Mouse (Mus musculus) midbrain, embryonic 16.5 days (tissue): ENCODE data around the gene Ms4a6c. TPM values are rescaled to one million over a fixed set of nuclear protein-coding genes. Genes with fewer than 3 reads are reported as not detected.
"Not testable (repeated sequence)": the region's sequence is repeated elsewhere in the genome, so short reads cannot be mapped to it uniquely, and the experiment has no call there.

Source experiments
- ATAC-seq: fragments of 200-750 bp; cut with Nextera tagmentation; 2 replicates; pipeline ENCODE4 v1.8.0; 2017; ENCODE audit warnings: moderate TSS enrichment
- H3K27ac ChIP-seq: fragments of 300-500 bp; sonication (generic); 2 replicates; pipeline ENCODE4 v1.5.1; 2014; ENCODE audit warnings: mild to moderate bottlenecking, low read length, mixed read lengths
- H3K27me3 ChIP-seq: fragments of 300-500 bp; sonication (generic); 2 replicates; pipeline ENCODE4 v1.6.1; 2014; ENCODE audit warnings: low read depth, low read length, mixed read lengths; ENCODE audit not compliant: control insufficient read depth, insufficient read depth
- H3K36me3 ChIP-seq: fragments of 300-500 bp; sonication (generic); 2 replicates; pipeline ENCODE4 v1.6.1; 2014; ENCODE audit warnings: mild to moderate bottlenecking, low read length, moderate library complexity, mixed read lengths; ENCODE audit not compliant: control insufficient read depth, insufficient read depth
- H3K4me1 ChIP-seq: fragments of 300-500 bp; sonication (generic); 2 replicates; pipeline ENCODE4 v1.6.1; 2014; ENCODE audit warnings: mild to moderate bottlenecking, low read length, mixed read lengths; ENCODE audit not compliant: control insufficient read depth, insufficient read depth
- H3K4me2 ChIP-seq: fragments of 300-500 bp; sonication (generic); 2 replicates; pipeline ENCODE4 v1.6.1; 2014; ENCODE audit warnings: mild to moderate bottlenecking, low read length, mixed read lengths
- H3K4me3 ChIP-seq: fragments of 300-500 bp; sonication (generic); 2 replicates; pipeline ENCODE4 v1.5.1; 2014; ENCODE audit warnings: low read depth, mild to moderate bottlenecking, low read length, moderate library complexity, mixed read lengths
- H3K9ac ChIP-seq: fragments of 300-500 bp; sonication (generic); 2 replicates; pipeline ENCODE4 v1.6.1; 2014; ENCODE audit warnings: low read depth, low read length, mixed read lengths
- H3K9me3 ChIP-seq: fragments of 300-500 bp; sonication (generic); replicated peaks from 2 replicates; pipeline ENCODE4 v1.6.1; 2014; ENCODE audit warnings: mild to moderate bottlenecking, low read length, mixed read lengths; ENCODE audit not compliant: control insufficient read depth, poor library complexity, severe bottlenecking
- WGBS: fragments of 180-500 bp; shearing (Covaris S2); extraction: QIAGEN DNeasy Blood & Tissue Kit; methylation state at CpG from one replicate; pipeline ENCODE4 v1.1.7; 2014; 5-methylcytosine and 5-hydroxymethylcytosine counted together
- polyA plus RNA-seq: library from polyadenylated mRNA; unstranded; fragments of >200 nt; fragmentation: Nextera tagmentation; extraction: Ambion mirVana; gene quantifications from 2 replicates; pipeline ENCODE4 v1.2.1, GENCODE M21; 2015

The Ms4a6c gene
- 1.9 and 2.0 TPM in 2 replicates for polyA plus RNA-seq

GRCm38 (mm10) chr19:11469215-11469614, at the start of gene Ms4a6c:
Gene Ms4a6c, plus strand, starts transcription at chr19:11469366.
- ATAC-seq, result not testable (repeated sequence)
- WGBS, result 87% methylated on average over 4 of the region's 4 CpGs

DNA sequence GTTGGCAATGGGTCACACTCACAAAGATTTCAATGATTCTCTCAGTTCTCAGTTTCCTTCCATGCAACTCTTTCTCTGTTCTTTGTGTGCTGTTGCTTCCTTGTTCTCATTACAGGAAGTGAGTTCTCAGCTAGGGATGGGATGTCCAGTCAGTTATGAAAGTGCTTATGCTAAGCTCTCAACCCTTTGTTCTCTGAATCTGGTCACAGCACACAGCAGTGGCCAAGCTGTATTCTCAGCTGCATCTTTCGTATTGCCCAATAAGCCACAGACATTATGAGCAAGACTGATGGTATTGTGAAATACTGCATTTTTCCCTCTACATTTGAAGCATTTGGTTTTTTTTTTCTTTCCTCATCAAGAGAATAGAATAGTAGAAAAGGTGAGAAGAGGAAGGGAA, 38.0 kb upstream of the Ms4a6c start:
- not testable (repeated sequence) for ATAC-seq, H3K9me3 ChIP-seq, H3K4me1 ChIP-seq, H3K9ac ChIP-seq, H3K27me3 ChIP-seq, H3K27ac ChIP-seq, H3K4me2 ChIP-seq, H3K4me3 ChIP-seq, H3K36me3 ChIP-seq
- WGBS, result 85% methylated on average over 1 of the region's 1 CpGs

More at GRCm38 (mm10) chr19:11469215-11469614, at the start of gene Ms4a6c:
- not testable (repeated sequence) for H3K4me1 ChIP-seq, H3K27me3 ChIP-seq, H3K9ac ChIP-seq, H3K9me3 ChIP-seq, H3K27ac ChIP-seq, H3K4me3 ChIP-seq, H3K4me2 ChIP-seq, H3K36me3 ChIP-seq

DNA sequence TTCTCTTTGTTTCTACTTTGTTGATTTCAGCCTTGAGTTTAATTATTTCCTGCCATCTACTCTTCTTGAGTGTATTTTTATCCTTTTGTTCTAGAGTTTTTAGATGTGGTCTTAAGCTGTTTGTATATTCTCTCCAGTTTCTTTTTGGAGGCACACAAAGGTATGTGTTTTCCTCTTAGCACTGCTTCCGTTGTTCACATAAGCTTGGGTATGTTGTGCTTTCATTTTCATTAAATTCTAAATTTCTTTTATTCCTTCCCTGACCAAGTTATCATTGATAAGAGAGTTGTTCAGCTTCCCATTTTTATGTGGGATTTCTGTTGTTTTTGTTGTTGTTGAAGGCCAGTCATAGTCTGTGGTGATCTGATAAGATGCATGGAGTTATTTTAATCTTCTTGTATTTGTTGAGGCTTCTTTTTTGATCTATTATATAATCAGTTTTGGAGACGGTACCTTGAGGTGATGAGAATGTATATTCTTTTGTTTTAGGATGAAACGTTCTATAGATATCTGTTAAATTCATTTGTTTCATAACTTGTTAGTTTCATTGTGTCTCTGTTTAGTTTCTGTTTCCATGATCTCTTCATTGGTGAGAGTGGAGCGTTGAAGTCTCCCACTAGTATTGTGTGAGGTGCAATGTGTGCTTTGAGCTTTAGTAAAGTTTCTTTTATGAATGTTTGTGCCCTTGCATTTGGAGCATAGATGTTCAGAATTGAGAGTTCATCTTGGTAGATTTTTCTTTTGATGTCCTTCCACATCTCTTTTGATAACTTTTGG, 33.9 kb upstream of the Ms4a6c start:
- Histone ChIP-seq H3K27me3 (no peaks in the 10 kb centered on the region), H3K9ac (no peak overlapping the region), H3K36me3 (no peaks in the 10 kb centered on the region), H3K27ac (no peak overlapping the region), H3K4me2 (no peak overlapping the region), H3K4me1 (no peaks in the 10 kb centered on the region), H3K4me3 (no peak overlapping the region), H3K9me3 (no peaks in the 10 kb centered on the region)
- no peak for ATAC-seq
- WGBS, result 83% methylated on average over 4 of the region's 4 CpGs

DNA sequence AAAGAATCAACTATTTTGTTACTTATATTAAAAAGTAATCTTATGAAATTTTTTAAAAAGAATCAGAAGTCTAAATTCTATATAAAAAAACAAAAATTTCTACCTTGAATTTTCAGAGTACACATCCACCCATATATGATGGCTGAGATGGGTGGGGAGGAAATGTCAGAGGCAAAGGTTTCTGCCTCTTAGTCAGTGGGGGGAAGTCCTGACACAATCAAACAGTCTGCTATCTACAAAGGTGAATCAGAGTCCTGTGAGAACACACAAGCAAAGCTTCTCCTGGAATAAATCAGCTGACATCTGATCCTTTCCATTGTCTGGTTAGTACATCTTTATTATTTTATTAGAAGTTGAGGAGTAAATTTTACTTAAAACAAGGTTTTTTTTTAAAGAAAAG, 25.8 kb upstream of the Ms4a6c start, which contains the start of gene Ms4a4b:
Ms4a4b (plus strand) TSS at position 216 of the 400 bp plus-strand sequence.
- ATAC-seq, result no peak
- H3K9me3 ChIP-seq, result no peaks in the 10 kb centered on the region
- no peak within 1 kb of the TSS for H3K9ac ChIP-seq
- no peak within 1 kb of the TSS for H3K4me3 ChIP-seq
- H3K27me3 ChIP-seq, result no peaks in the 10 kb centered on the region
- no peaks in the 10 kb centered on the region for H3K4me1 ChIP-seq
- H3K36me3 ChIP-seq, result no peaks in the 10 kb centered on the region
- H3K4me2 ChIP-seq, result no peak within 1 kb of the TSS
- no peak within 1 kb of the TSS for H3K27ac ChIP-seq

DNA sequence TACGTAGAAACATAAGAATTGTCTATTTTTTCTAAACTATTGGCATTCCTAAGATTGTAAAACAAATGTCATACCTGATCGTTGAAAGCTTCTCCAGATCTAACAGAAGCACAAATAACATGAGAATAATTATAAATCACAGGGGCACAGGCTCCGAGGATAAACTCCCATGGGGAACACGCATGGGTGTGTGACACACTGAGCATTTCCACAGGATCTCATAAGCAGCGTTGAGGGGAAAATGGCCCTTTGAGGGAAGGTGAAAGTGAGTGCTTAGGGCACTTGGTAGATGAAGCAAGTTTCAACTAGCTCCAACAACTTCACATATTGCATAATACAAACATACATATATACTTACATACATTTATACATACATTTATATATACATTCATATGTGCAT, 25.2 kb upstream of the Ms4a6c start:
- H3K36me3 ChIP-seq, result no peaks in the 10 kb centered on the region
- no peak overlapping the region for H3K4me3 ChIP-seq
- no peaks in the 10 kb centered on the region for H3K27me3 ChIP-seq
- 84% methylated on average over 5 of the region's 5 CpGs for WGBS
- no peak overlapping the region for H3K27ac ChIP-seq
- no peak for ATAC-seq
- H3K9ac ChIP-seq, result no peak overlapping the region
- H3K9me3 ChIP-seq, result no peaks in the 10 kb centered on the region
- no peak overlapping the region for H3K4me2 ChIP-seq
- H3K4me1 ChIP-seq, result no peaks in the 10 kb centered on the region

DNA sequence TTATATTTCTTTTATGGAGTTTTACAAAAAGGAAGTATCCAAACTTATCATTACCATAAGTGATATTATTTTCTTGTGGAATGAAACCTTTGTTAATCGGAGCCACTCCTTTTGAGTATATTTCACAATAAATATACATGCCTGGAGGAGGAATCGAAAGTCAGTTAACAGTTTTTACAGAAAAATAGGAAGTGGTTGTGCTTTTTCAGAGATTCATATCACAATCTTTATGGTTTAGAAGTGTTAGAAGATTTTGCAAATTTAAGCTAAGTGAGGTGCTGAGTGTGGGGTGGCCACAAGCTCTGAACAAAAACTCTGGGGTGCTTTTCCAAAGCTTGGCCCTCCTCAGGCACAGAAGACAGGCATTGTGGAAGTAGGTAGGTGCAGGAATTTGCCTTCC, 21.9 kb upstream of the Ms4a6c start:
- Histone ChIP-seq H3K4me3 (no peak overlapping the region), H3K9me3 (no peaks in the 10 kb centered on the region), H3K4me1 (no peaks in the 10 kb centered on the region), H3K27ac (no peak overlapping the region), H3K36me3 (no peaks in the 10 kb centered on the region), H3K4me2 (no peak overlapping the region), H3K9ac (no peak overlapping the region), H3K27me3 (no peaks in the 10 kb centered on the region)
- ATAC-seq, result no peak
- WGBS, result 89% methylated on average over 2 of the region's 2 CpGs

DNA sequence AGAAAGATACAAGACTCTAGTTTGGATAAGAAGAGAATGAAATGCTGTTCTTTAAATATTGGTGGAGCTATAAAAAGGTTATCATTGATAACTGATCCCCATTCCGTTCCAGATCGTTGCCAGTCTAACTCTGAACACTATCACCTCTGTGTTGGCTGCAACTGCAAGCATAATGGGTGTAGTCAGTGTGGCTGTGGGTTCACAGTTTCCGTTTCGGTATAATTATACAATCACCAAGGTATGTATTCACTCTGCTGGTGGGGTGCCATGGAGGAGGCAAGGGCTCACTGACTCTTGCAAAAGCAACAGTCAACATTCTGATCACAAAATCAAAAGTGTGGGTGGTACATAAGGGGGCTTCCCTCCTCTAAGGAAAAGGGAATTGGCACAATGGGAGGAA, 10.1 kb upstream of the Ms4a6c start:
- not testable (repeated sequence) for H3K4me3 ChIP-seq, H3K27me3 ChIP-seq, H3K27ac ChIP-seq, H3K4me1 ChIP-seq, H3K4me2 ChIP-seq, ATAC-seq, H3K9ac ChIP-seq, H3K36me3 ChIP-seq, H3K9me3 ChIP-seq
- 88% methylated on average over 2 of the region's 4 CpGs for WGBS

DNA sequence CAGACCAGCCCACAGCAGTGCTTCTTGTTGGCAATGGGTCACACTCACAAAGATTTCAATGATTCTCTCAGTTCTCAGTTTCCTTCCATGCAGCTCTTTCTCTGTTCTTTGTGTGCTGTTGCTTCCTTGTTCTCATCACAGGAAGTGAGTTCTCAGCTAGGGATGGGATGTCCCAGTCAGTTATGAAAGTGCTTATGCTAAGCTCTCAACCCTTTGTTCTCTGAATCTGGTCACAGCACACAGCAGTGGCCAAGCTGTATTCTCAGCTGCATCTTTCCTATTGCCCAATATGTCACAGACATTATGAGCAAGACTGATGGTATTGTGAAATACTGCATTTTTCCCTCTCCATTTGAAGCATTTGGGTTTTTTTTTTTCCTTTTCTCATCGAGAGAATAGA, 4.4 kb upstream of the Ms4a6c start:
- not testable (repeated sequence) for H3K4me1 ChIP-seq, H3K27ac ChIP-seq, H3K9me3 ChIP-seq, H3K9ac ChIP-seq, ATAC-seq, H3K36me3 ChIP-seq, H3K4me3 ChIP-seq, H3K27me3 ChIP-seq, H3K4me2 ChIP-seq
- WGBS, result 50% methylated on average over 1 of the region's 1 CpGs

DNA sequence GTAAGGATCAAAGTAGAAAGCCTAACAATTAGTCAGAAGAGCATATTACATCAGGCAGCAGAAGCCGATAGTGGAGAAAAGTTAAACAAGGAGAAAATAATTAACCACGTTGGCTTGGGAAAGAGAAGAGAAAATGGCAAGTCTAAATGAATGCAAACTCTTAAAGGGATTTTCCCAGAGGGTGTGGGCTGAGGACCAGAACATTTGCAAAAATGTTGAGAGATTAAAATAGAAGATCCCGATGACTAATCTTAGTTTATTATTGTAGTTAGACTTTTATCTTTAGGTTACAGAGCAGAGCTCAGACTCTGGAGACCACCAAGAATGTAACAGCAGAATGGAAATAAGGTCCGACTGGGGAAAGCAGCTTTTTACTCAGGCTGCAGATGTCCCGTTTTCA, 2.7 kb upstream of the Ms4a6c start:
- Histone ChIP-seq H3K9me3 (no peaks in the 10 kb centered on the region), H3K36me3 (no peaks in the 10 kb centered on the region), H3K4me3 (no peak overlapping the region), H3K9ac (no peak overlapping the region), H3K4me1 (no peaks in the 10 kb centered on the region), H3K4me2 (no peak overlapping the region), H3K27me3 (no peaks in the 10 kb centered on the region), H3K27ac (no peak overlapping the region)
- WGBS, result 76% methylated on average over 5 of the region's 5 CpGs
- ATAC-seq, result no peak
